Mouse (Mus musculus) lung, adult 18-20 months (tissue): ENCODE measurements around the gene Nrxn3.

Experiments used
- DNase-seq, 2 experiments: peaks; one replicate each; pipeline ENCODE4 v3.0.0; 2022; ENCODE audit warnings: mixed read lengths in 2 of 2

Nrxn3 gene

DNA sequence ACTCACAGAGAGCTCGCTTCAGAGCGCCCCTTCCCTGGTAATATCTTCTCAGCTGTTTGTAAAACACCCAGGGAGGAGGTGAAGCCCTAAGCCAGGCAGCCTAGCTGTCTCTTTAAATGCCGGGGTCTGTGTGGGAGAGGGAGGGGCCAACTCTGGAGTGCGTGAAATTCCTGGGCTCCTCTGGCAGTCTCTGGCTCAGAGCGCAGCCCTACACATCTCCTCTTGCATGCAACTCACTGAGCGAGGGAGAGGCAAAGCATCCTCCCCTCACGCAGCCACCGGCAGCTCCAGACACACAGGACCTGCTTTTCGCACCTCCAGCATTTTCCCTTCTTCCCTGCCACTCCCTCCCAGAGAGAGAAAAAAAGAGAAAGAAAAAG is at the start of gene Nrxn3:
TSS of gene Nrxn3 (plus strand) at position 186 of the 380 bp plus-strand sequence.
- peak in 1 of 2 experiments; percentile 1 for DNase-seq

DNA sequence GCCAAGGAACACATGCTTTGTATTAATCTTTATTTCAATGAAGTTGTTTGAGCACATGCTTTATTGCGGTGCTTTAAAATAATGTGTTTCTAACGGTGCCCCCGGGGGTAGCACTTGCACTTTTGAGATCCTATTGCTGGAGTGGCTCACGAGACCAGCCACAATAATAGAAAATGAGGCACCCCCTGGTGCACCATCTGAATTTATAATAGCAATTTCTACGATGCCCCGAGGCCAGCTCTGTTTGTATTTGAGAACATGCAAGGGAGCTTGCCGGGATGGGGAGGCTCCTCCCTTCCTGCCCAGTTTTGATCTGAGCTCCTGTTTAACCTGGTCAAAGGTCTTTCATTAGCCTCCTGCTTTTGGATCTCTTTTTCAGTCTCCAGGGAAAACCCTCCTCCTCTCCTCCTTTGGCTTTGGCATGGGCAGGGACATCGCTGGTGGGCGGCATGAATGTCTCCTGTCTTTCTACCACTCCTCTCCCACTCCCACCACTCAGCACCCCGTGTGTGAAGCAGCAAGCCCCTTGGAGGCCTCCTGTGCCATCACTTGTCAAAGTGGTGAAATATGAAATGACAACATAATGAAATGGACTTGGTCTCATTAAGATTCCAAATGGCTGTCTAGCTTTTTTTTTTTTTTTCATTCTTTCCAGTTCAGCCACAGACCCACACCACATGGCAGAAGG is 18.4 kb upstream of the Nrxn3 start:
- no peak for DNase-seq

DNA sequence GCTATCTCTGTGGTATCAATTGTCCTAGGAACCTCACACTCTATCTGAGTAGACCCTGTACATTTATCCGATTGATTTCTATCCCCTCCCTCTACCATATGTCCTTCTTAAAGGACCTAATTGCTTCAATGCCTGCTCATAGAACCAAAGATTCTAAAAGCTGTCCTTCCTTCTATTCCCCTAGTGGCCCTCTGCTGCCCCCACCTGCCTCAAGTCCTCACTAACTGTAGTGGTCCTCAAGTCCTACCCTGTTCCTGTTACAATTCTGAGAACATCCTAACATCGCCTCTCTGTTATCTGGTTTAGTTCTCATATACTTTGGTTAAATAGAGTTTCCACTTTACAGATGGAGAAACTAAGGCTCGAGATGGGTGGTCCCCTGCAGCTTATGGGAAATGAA is 16.7 kb upstream of the Nrxn3 start:
- no peak for DNase-seq

DNA sequence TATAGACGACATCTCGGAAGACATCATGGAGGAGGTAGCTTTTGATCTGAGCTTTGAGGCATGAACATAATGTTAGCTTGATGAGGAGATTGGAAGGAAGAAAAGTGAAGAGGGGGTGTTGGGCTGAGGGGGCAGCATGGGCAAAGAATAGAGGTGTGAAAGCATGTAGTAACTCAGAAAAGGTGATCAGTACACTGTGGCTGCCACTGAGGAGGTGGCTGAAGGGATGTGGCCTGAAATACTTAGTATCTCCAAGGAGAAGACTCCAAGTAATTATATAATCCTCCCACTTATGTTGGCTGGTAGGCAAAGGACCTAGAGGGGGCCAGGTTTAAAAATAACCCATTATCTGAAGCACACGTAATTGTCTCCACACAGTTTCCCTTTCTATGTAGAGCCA is 14.9 kb upstream of the Nrxn3 start:
- DNase-seq: no peak

DNA sequence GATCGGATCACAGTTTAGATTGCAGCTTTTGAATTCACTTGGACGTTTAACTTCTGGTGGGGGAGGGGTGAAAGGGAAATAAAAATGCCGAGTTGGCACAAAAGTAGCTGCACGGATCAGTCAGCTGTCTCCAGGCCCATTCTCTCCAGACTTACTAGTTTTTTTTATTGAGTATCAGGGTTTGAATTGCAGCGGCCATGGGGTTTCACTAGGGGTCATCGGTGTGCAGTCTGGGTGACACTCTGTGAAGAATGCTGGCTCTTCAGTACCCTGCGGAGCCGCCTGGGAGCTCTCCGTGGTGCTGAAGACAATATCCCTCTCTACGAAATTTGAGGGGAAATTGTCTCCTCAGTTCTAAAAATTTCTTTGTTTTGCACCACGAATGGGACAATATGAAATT is 13.5 kb upstream of the Nrxn3 start:
- DNase-seq: peak; percentile 2 to 10

DNA sequence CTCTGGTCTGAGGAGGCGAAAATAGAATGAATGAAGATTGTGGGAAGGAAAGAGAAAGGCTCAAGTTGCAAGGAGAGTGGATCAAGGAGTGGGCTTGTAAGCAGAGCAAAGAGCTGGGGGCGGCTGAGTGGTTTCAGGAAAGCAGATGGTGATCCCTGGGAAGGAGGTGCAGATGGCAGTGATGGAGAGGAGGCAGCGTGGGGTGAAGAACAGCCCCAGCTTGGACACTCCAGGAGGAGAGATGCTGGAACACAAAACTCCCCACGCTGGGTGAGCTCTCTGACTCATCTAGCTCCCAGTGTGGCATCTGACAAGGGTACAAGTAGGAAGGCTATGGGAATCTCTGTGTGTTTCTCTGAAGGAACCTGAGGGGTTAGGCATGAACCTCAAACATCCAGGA is 9.2 kb upstream of the Nrxn3 start:
- DNase-seq: no peak

DNA sequence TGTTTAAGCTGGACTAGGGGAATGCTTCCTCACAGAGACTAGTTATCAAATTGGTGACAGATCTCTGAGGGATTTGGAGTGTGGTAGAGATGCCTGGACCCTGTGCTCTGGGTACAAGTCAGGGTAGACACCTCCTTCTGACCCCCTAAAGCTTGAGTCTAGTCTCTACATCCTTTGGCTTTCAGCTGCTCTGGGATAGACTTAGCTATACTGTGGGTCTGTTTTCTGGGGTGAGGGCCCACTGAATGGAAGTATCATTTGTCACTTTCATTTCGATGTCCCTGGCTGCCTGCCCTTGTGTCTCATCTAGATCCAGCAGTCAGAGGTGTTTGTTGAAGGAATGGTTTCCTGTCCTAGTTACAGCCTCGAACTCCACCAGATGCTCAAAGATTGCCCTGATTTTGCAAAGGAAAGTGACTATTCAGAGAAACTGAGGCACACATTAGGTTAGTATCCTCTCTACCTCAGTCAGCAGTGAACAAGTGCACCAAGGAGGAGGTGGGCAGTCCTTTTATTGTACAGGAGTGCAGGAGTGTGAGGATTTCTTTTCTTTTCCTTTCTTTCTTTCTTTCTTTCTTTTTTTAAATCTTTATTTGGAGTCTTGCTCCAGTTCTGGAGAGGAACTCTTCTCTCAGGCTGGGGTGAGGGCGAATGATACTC is 515 bp upstream of the Nrxn3 start:
- no peak for DNase-seq

DNA sequence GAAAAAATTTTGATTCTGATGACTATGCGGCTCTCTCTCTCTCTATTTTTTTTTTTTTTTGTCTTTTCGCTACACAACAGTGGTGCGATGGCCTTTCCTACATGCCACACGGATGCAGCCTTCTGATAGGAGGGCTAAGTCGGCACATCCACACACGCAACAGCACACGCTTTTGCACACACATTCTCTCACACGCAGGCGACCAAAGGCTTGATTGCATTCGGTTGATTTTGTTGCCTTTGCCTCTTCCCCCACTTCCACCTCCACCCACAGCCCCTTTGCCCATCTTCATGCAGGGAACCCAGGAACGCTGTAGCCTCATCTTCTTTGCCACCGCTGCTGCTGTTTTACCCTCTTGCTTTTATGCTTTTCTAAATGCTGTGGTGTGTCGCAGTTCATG is 3.6 kb downstream of the Nrxn3 start:
- DNase-seq: no peak

DNA sequence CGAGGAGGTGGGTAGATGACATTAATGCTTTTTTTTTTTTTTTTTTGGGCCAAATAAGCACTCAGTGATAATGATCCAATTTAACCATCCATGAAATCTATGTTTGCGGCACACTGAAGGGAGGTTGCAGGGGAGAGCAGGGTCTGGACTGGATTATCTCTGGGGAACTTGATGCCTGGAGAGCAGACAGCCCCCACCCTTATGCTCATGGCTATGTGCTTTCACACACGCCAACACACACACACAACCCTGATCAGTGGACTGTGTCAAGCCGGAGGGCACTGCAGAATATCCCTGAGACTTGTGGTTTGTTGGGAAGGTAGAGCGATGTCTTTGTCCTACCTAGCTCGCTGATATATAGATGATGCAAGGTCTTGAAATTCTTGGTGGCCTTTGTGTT is 4.1 kb downstream of the Nrxn3 start:
- DNase-seq: no peak

DNA sequence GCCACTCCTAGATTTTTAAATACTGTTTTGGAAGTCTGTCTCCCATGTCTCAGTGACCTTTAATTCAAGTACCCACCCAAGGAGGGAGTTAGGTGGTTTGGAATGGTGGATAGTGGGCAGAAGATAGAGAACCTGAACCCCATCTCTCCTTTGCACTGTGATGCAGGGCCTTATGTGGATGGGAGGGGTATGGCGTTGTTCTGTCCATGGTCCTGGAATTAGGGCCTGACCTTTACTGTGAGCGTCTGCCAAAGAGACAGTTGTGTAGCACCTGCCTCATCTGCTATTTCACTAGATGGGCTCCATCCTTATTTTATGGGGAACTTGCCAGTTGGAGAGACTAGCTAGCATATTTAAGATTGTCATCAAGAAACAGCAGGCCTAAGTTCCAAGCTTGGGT is 8.0 kb downstream of the Nrxn3 start:
- DNase-seq: no peak

DNA sequence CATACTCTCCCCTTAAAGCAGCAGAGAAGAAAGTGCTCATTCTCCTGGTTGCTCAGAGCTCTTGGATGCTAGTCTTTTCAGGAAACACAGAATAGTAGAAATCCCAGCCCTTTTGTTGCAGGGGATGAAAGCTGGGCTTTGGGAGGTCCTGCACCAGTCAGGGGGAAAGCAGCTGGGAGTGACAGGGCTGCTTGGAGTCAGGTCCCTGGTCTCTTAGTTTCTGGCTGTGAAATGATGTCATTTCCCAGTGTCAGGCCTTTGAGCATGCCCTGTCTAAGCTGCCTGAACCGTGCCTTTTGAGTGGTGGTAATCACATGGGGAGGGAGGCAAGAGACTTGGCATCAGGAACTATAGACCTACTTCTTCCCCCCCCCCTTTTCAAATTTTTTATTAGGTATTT is 12.4 kb downstream of the Nrxn3 start:
- no peak for DNase-seq

DNA sequence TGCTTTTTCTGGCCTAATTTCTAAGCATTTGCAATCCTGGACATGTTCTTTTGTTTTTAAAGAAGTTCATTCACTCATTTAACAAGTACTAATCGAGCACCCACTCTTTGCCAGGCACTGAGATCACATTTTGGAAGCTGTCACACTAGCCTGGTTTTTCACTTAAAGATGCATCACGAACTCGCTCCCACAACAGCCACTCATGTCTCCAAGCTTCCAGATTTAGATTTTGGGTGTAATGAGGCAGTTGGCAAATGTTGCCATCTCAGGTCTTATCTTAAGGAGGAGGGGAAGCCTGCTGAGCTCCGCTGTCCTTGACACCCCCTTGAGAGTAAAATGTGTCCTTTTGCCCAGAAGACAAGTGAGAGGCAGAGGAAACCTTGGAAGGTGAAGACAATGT is 14.4 kb downstream of the Nrxn3 start:
- no peak for DNase-seq

DNA sequence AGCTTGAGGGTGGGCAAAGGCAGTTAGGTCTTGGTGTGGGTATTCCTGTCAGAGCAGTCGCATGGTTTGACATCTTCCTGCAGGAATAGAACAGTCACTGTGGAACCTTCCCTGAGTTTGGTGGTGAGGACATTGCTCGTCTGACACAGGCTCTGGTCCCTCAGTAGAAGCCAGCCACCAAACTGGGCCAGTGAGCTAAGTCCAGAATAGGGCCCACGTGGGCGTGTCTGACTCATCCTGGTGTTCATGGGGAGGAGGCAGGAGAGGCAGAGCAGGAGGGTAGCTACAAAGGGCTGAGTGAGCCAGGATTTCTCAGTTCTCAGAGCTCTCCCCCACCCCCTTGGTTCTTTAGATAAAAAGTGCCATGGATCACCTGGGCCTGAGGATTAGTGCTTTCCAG is 15.9 kb downstream of the Nrxn3 start:
- no peak for DNase-seq

DNA sequence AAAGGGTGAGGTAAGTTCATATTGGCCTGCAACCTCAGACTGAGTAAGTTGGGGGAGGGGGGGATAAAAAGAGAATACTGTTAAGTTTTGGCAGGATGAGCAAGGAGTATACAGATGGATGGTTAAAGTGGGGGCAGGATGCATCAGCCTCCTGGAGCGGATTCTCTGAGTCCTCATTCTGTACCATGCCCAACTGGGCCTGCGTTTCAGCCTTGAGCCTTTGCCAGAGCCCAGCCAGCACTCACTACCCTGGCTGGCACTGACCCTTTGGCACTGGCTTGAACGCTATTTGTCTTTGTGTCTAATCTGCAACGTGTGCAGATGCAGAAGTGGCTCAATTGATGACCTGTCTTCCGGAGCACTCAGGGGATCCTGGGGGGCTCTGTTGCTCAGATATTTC is 24.1 kb downstream of the Nrxn3 start:
- no peak for DNase-seq

DNA sequence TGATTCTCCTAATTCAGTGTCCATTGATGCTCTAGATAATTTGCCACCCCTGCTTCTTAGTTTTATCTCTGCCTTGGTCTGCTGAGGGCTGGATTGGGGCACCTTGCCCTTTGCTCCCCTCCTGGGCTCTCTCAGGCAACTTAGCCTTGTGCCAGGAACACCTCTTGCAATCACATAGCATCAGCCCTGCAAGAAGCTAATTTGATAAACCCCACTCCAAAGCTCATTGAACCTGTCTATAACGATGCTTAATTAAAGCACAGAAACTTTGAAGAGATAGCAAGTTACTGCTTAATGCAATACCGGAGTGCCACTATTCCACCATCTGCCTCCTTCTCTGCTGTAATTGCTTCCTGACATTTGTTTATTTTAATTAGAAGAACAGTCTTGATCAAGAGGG is 42.1 kb downstream of the Nrxn3 start:
- no peak for DNase-seq

DNA sequence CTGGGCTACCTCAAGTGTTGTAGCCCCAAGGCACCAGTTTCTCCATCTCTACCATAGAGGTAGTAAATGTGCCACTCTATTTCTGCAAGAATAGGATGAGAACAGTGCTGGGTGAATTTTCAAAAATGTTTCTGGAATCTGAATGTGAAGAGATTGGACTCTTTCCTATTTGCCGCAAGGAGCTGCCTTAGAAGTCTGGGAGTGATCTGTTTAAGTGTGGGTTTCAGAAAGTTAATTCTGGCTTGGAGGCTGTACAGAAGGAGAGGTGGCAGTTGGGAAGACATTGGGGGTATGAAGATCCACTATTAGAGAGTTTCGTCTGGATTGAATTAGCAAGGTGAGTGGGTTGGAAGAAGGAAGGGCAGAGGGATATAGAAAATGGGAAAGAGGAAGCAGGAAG is 52.0 kb downstream of the Nrxn3 start:
- DNase-seq: no peak

DNA sequence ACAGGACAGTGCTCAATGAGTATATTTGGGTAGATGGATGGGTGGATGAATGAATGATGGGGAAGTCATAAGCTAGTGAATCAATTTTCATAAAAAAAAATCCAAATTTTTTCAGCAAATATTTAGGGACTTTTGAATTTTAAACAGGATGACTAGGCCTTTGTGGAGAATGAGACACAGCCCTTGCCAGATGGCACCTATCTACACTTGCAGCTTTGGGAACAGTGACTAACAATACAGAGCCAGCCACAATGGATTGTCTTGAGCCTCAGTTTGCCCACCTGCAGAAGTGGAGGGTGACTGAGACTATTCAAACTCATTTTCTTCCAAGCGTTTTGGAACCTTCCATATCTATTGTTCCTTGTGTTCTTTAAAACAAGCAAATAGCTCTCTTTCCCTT is 55.4 kb downstream of the Nrxn3 start:
- no peak for DNase-seq

DNA sequence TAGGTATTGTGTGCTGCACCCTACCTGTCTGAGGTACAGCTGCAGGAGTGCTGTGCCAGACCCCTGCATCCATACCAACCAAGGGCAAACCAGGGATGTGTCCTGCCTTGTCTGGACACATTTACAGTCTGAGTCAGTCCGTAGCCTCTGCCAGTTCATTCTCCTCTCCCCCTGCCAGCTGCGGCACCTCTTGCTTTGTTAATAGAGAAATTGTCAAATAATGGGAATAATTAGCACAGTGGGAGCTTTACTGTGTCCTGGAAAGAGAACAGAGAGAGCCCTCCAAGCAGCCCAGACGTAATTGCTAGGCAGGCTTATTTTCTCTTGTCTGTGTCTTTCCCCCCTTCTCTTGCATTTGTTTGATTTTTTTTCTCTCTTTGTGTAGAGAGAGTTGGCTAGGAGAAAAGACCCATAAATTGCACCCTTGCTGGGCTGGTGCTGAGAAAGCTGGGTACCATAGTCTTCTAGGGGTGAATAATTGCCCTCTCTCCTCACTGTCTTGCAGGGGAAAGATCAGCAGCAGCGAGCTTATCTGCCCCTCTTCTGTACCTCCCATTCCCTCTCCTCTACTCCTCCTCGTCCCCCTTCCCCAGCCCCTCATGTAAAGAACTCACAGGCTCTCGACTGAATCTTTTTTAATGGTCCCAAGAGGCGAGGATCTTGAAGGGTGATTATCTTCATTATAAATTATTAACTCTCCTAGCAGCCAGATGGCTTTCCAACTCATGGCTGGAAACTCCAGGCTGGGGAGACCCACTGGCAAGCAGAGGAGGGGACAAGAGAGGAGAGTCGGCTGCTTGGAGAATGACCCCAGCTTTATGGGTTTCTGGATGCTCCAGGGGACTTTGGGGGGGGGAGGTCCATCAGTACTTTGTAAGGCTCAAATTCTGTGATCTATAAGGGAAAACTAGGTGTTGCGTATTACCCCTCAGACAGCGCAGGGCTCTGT is 61.8 kb downstream of the Nrxn3 start:
- DNase-seq: no peak

DNA sequence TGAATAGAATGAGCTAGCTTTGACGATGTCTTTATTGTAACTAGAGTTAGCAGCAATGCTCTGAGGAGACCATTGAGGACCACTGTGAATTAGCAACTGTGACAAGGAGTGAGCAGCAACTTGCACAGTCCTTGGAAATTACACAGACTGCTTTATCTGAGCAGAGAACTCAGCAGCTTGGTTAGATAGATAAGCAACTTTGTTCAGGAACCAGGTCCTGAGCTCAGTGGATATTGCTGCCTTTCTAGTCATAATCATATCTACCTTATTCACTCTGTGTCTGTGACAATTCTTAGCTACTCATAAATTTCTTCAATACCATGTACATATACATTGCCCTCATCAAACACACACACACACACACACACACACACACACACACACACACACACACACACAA is 70.6 kb downstream of the Nrxn3 start:
- no peak for DNase-seq

DNA sequence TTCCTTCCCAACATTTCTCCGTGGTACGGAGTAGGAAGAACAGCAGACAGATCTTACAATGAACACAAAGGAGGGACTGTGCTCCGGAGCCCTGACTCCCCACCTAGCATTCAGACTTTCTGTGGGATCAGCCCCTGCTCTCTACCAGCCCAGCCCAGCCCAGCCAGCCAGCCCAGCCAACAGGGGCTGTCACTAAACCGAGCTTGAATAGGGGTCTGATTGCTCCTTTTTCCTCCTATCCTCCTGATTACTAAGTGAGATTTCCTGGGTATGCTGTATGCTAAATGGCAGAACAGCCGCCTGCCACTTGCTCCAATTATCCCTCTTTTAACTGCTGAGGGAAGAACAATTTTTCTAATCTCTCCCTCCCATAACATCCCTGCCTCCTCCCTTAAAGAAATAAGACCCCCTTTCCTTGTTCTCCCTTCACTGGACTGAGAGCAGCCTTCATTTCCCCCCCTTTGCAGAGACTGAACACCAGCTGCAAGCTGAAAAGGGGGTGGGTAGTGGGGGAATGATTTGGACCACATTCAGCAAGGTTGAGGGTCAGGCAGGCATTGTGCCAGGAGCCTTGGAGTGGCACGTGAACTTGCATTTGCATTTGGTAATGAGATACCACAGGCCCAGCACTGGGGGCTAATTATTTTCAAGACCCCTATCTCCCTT is 78.4 kb downstream of the Nrxn3 start:
- no peak for DNase-seq

DNA sequence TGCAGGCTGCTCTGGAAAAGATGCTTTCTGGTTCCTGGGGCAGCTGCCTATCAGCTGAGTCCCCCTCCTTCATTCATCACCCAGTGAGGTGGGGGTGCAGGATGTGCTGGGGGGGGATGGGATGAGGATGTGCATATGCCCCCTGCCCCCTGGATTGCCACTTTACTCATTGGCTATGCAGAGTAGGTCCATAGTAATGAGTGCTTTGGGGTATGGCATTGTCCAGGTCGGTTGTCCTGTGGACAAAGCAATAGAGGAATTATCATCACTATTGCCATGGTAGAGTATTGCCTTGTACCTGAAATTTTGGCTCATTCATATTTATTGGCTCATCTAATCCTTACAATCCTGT is 79.0 kb downstream of the Nrxn3 start:
- DNase-seq: no peak

DNA sequence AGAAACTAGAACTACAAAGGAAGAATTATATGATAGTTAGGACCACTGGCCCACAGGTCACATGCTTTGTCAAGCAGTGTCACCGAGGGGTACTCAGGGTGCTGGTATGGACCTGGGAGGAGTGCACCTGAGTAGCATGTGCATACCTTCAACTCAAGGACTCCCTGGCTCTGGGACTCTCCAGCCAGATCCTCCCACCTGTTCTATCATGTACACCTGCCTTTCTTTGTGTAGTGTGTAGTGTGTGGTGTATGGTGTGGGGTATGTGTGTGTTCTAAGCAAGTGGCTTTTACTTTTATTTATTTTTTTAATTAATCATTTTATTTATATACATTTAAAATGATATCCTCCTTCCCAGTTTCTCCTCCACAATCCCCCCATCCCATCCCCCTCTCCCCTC is 86.3 kb downstream of the Nrxn3 start:
- no peak for DNase-seq

DNA sequence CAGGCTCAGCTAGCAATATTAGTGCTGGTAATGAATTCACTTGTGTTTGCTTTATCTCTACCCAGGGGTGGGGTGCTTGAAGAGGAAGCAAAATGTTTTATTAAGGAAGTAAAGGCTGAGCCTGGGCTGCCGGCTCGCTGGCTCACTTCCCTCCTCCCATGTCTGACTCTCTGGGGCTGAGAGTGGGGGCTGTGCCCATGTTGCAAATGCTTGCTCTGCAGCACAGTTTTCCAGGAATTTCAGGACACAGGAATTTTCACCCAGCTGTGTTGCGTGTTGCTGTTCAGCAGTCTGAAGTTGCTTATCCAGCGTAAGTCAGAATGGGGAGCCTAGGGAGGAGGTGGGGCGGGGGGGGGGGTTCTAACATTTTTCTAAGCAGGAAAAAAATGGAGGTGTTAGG is 89.5 kb downstream of the Nrxn3 start:
- no peak for DNase-seq
